Mouse (Mus musculus) urinary bladder, postnatal 10 days (tissue): Measurements from ENCODE around the gene Gm49337.
"Not testable (repeated sequence)": the region's sequence is repeated elsewhere in the genome, so short reads cannot be mapped to it uniquely, and the experiment has no call there.

Experiments used
- DNase-seq: peaks from one replicate; pipeline ENCODE4 v3.0.0; 2022; ENCODE audit warnings: low spot score

The Gm49337 gene

GRCm38 (mm10) chr4:116215895-116216605 lies 42.9 kb downstream of the Gm49337 start:
- DNase-seq = no peak

GRCm38 (mm10) chr4:116217046-116217445 lies 43.9 kb downstream of the Gm49337 start:
- no peak for DNase-seq

- DNase-seq = not testable (repeated sequence)
These were observed 44.5 kb downstream of the Gm49337 start for GRCm38 (mm10) chr4:116217661-116218060.

GRCm38 (mm10) chr4:116219056-116219455 lies 45.9 kb downstream of the Gm49337 start:
- DNase-seq = no peak

GRCm38 (mm10) chr4:116220071-116220650 lies 47.0 kb downstream of the Gm49337 start:
- no peak for DNase-seq

- DNase-seq = peak; percentile 15
These were observed 47.6 kb downstream of the Gm49337 start for GRCm38 (mm10) chr4:116220780-116221139.

GRCm38 (mm10) chr4:116221140-116221851 lies 48.1 kb downstream of the Gm49337 start, which contains the start of gene Pik3r3:
Gene Pik3r3 (plus strand): TSS chr4:116221618.
- DNase-seq = peak; percentile 96

GRCm38 (mm10) chr4:116221996-116222842 lies 49.0 kb downstream of the Gm49337 start:
- no peak for DNase-seq

GRCm38 (mm10) chr4:116222843-116223119 lies 49.6 kb downstream of the Gm49337 start:
- no peak for DNase-seq

GRCm38 (mm10) chr4:116243377-116243776 lies 70.2 kb downstream of the Gm49337 start:
- DNase-seq = no peak

GRCm38 (mm10) chr4:116244240-116244639 lies 71.1 kb downstream of the Gm49337 start:
- DNase-seq = no peak

- DNase-seq = not testable (repeated sequence)
These were observed 72.7 kb downstream of the Gm49337 start for GRCm38 (mm10) chr4:116245926-116246325.

GRCm38 (mm10) chr4:116249986-116250385 lies 76.8 kb downstream of the Gm49337 start:
- no peak for DNase-seq

GRCm38 (mm10) chr4:116268220-116268619 lies 95.0 kb downstream of the Gm49337 start:
- DNase-seq = no peak

GRCm38 (mm10) chr4:116282211-116282610 lies 109.0 kb downstream of the Gm49337 start:
- no peak for DNase-seq

- no peak for DNase-seq
These were observed 118.4 kb downstream of the Gm49337 start for GRCm38 (mm10) chr4:116291561-116291960.

GRCm38 (mm10) chr4:116293296-116293695 lies 120.1 kb downstream of the Gm49337 start:
- DNase-seq = no peak

- DNase-seq = no peak
These were observed 127.7 kb downstream of the Gm49337 start for GRCm38 (mm10) chr4:116300878-116301355.

GRCm38 (mm10) chr4:116304551-116304950 lies 131.4 kb downstream of the Gm49337 start:
- DNase-seq = no peak

- no peak for DNase-seq
These were observed 144.4 kb downstream of the Gm49337 start for GRCm38 (mm10) chr4:116317575-116317974.

- DNase-seq = no peak
These were observed 148.9 kb downstream of the Gm49337 start for GRCm38 (mm10) chr4:116322127-116322526.

- no peak for DNase-seq
These were observed 156.1 kb downstream of the Gm49337 start for GRCm38 (mm10) chr4:116329256-116329655.
